8 mouse cellular contexts compared by ENCODE assay signal in the genomic region with DNA sequence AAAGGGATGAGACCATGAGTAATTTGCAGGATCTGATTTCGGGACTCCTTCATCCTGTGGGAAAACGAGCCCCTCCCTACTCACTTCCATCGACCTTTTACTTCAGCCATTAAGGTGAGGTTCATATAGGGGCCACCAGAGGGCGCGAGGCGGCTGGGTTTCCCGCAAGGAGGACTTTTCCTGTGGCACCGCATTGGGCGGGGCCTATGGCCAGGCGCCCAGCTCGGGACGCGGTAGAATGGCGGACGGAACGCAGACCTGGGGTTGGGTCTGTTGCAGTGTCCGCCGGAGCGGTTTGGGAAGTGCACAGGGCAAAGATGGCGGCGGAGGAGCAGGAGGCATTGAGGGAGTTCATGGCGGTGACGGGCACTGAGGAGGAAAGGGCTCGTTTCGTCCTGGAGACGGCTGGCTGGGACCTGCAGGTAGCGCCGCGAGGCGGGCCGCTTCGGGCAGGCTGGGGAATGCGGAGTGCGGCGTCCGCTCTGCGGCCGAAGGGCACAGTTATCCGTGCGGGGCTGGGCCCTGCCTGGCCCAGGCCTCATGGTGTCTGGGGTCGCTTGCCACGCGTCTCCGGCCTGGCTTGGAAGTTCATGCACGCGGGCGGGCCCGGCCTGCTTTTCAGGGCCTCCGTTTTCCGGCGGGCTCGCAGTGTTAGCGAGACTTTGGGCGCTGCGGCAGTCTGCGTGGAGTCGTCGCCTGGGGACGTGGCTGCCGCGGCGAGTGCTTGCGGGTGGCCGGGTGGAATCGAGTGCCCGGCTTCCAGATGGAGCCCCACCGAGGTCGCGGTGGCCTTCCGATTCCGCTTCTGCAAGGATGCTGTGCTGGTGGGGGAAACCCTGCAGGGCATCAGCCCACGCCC.
DNase-seq lines count a peak whose midpoint lies in the region; ATAC-seq and TF ChIP-seq lines count a peak whose summit lies in the region.
"Not testable (repeated sequence)": the region's sequence is repeated elsewhere in the genome, so short reads cannot be mapped to it uniquely, and the experiment has no call there.

No protein-coding gene starts in this region.

- peak overlapping the region; percentile 42 for H3K4me2 ChIP-seq in forebrain, postnatal 0 days (ENCODE audit: low read depth)
- peak overlapping the region; percentile 42 for H3K4me2 ChIP-seq in lung, embryonic 15.5 days

- H3K79me2 ChIP-seq in MEL (ENCODE audit: control insufficient read depth, insufficient read depth, low read length, poor library complexity): not testable (repeated sequence)

- peak; percentile 88 for DNase-seq in MEL (ENCODE audit: low read depth, low spot score)
- DNase-seq in cerebellum, adult 2 months: peak; percentile 99 to 100
- DNase-seq in forebrain, postnatal 0 days: peak; percentile 99
- DNase-seq in heart, postnatal 4 days: peak; percentile 100
- peak; percentile 100 for DNase-seq in layer of hippocampus, adult 8-10 months (ENCODE audit: low spot score in 2 of 2)
- DNase-seq in ovary, adult 18-20 months (ENCODE audit: low spot score): peak; percentile 96
- peak; percentile 93 for DNase-seq in thymus, postnatal 0 days (ENCODE audit: low spot score)

- H3K27ac ChIP-seq in MEL (ENCODE audit: control insufficient read depth, low read depth, low read length): peak overlapping the region; percentile 15; the same call in 1 of the 2 replicates
- H3K27ac ChIP-seq in cerebellum, adult 2 months (ENCODE audit: insufficient read depth, low read length): peak overlapping the region; percentile 43
- peak overlapping the region; percentile 45; the same call in 1 of the 2 replicates for H3K27ac ChIP-seq in forebrain, postnatal 0 days (ENCODE audit: low read depth, low read length)
- peak overlapping the region; percentile 72; the same call in 1 of the 2 replicates for H3K27ac ChIP-seq in lung, embryonic 15.5 days

- H3K36me3 ChIP-seq in MEL (ENCODE audit: control insufficient read depth in 1 of 2, insufficient read depth in 2 of 2, low read length in 2 of 2); forebrain, postnatal 0 days (ENCODE audit: insufficient read depth); lung, embryonic 15.5 days: not testable (repeated sequence)

- not testable (repeated sequence) for TF ChIP-seq RAD21 in MEL (IDR thresholded peaks at IDR 0.05; ENCODE audit: low read depth, low read length)

- H3K9me3 ChIP-seq in MEL (replicated peaks; ENCODE audit: insufficient read depth, low read length); forebrain, postnatal 0 days (ENCODE audit: low read length); lung, embryonic 15.5 days: not testable (repeated sequence)

- H3K27me3 ChIP-seq in MEL (ENCODE audit: control insufficient read depth in 1 of 2, insufficient read depth in 2 of 2, low read length in 2 of 2); cerebellum, adult 2 months (ENCODE audit: control insufficient read depth, insufficient read depth, low read length); forebrain, postnatal 0 days (ENCODE audit: insufficient read depth, low read length); lung, embryonic 15.5 days: not testable (repeated sequence)

- TF ChIP-seq EP300 in MEL (IDR thresholded peaks at IDR 0.05; ENCODE audit: low read depth in 1 of 2, low read length in 2 of 2): not testable (repeated sequence)

- not testable (repeated sequence) for H3K4me1 ChIP-seq in MEL (ENCODE audit: control insufficient read depth in 1 of 2, insufficient read depth in 2 of 2, low read length in 2 of 2); cerebellum, adult 2 months (ENCODE audit: control insufficient read depth, insufficient read depth, low read length); forebrain, postnatal 0 days (ENCODE audit: insufficient read depth); lung, embryonic 15.5 days

- peak overlapping the region; percentile 69 for H3K9ac ChIP-seq in MEL (ENCODE audit: control insufficient read depth, low read depth, low read length, poor library complexity, severe bottlenecking)
- peak overlapping the region; percentile 68 for H3K9ac ChIP-seq in forebrain, postnatal 0 days
- H3K9ac ChIP-seq in lung, embryonic 15.5 days: peak overlapping the region; percentile 82

- WGBS in cerebellum, adult 2 months: 9% methylated on average over 71 of the region's 72 CpGs
- WGBS in forebrain, postnatal 0 days: 19% methylated on average over 58 of the region's 72 CpGs
- WGBS in lung, embryonic 15.5 days: 9% methylated on average over 68 of the region's 72 CpGs

- peak in 2 of 3 experiments; percentile 16 to 35; a peak in 3 of 6 replicates for TF ChIP-seq CTCF in MEL (IDR thresholded peaks at IDR 0.05 in 2 of 3, conservative IDR thresholded peaks at IDR 0.05 in 1 of 3; ENCODE audit: control insufficient read depth in 1 of 3, insufficient read depth in 1 of 3, low read depth in 2 of 3, low read length in 3 of 3, poor library complexity in 1 of 3, severe bottlenecking in 1 of 3)
- TF ChIP-seq CTCF in cerebellum, adult 2 months (IDR thresholded peaks at IDR 0.05; ENCODE audit: borderline replicate concordance, insufficient read depth, low read depth, low read length): peak; percentile 53
- peak; percentile 77 for TF ChIP-seq CTCF in forebrain, postnatal 0 days (IDR thresholded peaks at IDR 0.05; ENCODE audit: low read depth)

- TF ChIP-seq POLR2A in MEL (IDR thresholded peaks at IDR 0.05; ENCODE audit: control insufficient read depth in 1 of 2, insufficient read depth in 1 of 2, low read depth in 1 of 2, low read length in 2 of 2, poor library complexity in 1 of 2): peak; percentile 42 to 48; a peak in 3 of 4 replicates
- peak; percentile 47; the same call in 1 of the 2 replicates for TF ChIP-seq POLR2A in cerebellum, adult 2 months (IDR thresholded peaks at IDR 0.05; ENCODE audit: borderline replicate concordance, insufficient read depth, low read length)

- ATAC-seq in forebrain, postnatal 0 days: peak; percentile 100
- peak; percentile 99 for ATAC-seq in lung, embryonic 15.5 days (ENCODE audit: borderline replicate concordance, extremely low read depth, low FRiP score, low TSS enrichment)

- H3K4me3 ChIP-seq in MEL (ENCODE audit: control insufficient read depth in 1 of 2, insufficient read depth in 1 of 2, low read depth in 2 of 2, low read length in 2 of 2): peak overlapping the region; percentile 66 to 85
- not testable (repeated sequence) for H3K4me3 ChIP-seq in cerebellum, adult 2 months (replicated peaks; ENCODE audit: insufficient read depth, low read depth, low read length)
- peak overlapping the region; percentile 47 for H3K4me3 ChIP-seq in forebrain, postnatal 0 days (ENCODE audit: low read depth, low read length)
- H3K4me3 ChIP-seq in lung, embryonic 15.5 days: peak overlapping the region; percentile 58

TF ChIP-seq in MEL, 35 proteins besides CTCF, POLR2A, EP300 and RAD21:
- TF ChIP-seq HCFC1 (IDR thresholded peaks at IDR 0.05; ENCODE audit: low read depth, low read length) (0 out of 2 replicates have a peak, but pooled peaks have one; percentile 55), TCF12 (IDR thresholded peaks at IDR 0.05; ENCODE audit: low read depth, low read length) (0 out of 2 replicates have a peak, but pooled peaks have one; percentile 18)

Comparison
In these comparisons a context has a peak if more than half of its experiments do, and no peak if none do; other contexts are left out.
1. H3K27ac ChIP-seq: peak in every context shown above with its lines; median percentile 72 in lung, embryonic 15.5 days; 45 in forebrain, postnatal 0 days; 43 in cerebellum, adult 2 months; 15 in MEL.
2. CTCF ChIP-seq: peak in every context shown above with its lines; median percentile 77 in forebrain, postnatal 0 days; 53 in cerebellum, adult 2 months; 26 in MEL.